Mouse (Mus musculus) forebrain, postnatal 0 days (tissue): Measurements from ENCODE around the gene Mre11a. TPM values are rescaled to one million over a fixed set of nuclear protein-coding genes. Genes with fewer than 3 reads are reported as not detected.

Experiments
- ATAC-seq: fragments of 200-750 bp; cut with Nextera tagmentation; 2 replicates; pipeline ENCODE4 v1.8.0; 2017; ENCODE audit warnings: mild to moderate bottlenecking, moderate library complexity
- DNase-seq: peaks from one replicate; pipeline ENCODE4 v3.0.0-alpha.2; 2015
- H3K27ac ChIP-seq: fragments of 300-500 bp; sonication (generic); 2 replicates; pipeline ENCODE4 v1.5.1; 2014; ENCODE audit warnings: low read depth, mild to moderate bottlenecking, antibody characterized with exemption, low read length, moderate library complexity, mixed read lengths
- H3K27me3 ChIP-seq: fragments of 300-500 bp; sonication (generic); 2 replicates; pipeline ENCODE4 v1.6.1; 2014; ENCODE audit warnings: mild to moderate bottlenecking, low read length, mixed read lengths; ENCODE audit not compliant: insufficient read depth
- H3K36me3 ChIP-seq: fragments of 300-500 bp; sonication (generic); 2 replicates; pipeline ENCODE4 v1.6.1; 2014; ENCODE audit warnings: mild to moderate bottlenecking, moderate library complexity; ENCODE audit not compliant: insufficient read depth
- H3K4me1 ChIP-seq: fragments of 300-500 bp; sonication (generic); 2 replicates; pipeline ENCODE4 v1.6.1; 2014; ENCODE audit warnings: antibody characterized with exemption; ENCODE audit not compliant: insufficient read depth
- H3K4me2 ChIP-seq: fragments of 300-500 bp; sonication (generic); 2 replicates; pipeline ENCODE4 v1.6.1; 2014; ENCODE audit warnings: low read depth, mild to moderate bottlenecking, moderate library complexity
- H3K4me3 ChIP-seq: fragments of 300-500 bp; sonication (generic); 2 replicates; pipeline ENCODE4 v1.5.1; 2014; ENCODE audit warnings: low read depth, low read length, mixed read lengths
- H3K9ac ChIP-seq: fragments of 300-500 bp; sonication (generic); 2 replicates; pipeline ENCODE4 v1.6.1; 2014; ENCODE audit warnings: mild to moderate bottlenecking
- H3K9me3 ChIP-seq: fragments of 300-500 bp; sonication (generic); 2 replicates; pipeline ENCODE4 v1.6.1; 2016; ENCODE audit warnings: low read length
- CTCF ChIP-seq: sonication (generic); IDR thresholded peaks from 2 replicates; pipeline ENCODE4 v1.5.1; 2016; ENCODE audit warnings: antibody characterized with exemption, control low read depth, low read depth
- WGBS: fragments of 180-500 bp; shearing (Covaris S2); extraction: QIAGEN DNeasy Blood & Tissue Kit; methylation state at CpG from one replicate; pipeline ENCODE4 v1.1.7; 2014; 5-methylcytosine and 5-hydroxymethylcytosine counted together
- polyA plus RNA-seq: library from polyadenylated mRNA; unstranded; fragments of >200 nt; fragmentation: Nextera tagmentation; extraction: Ambion mirVana; gene quantifications from 2 replicates; pipeline ENCODE4 v1.2.1, GENCODE M21; 2015
- total RNA-seq: library from RNA; depleted of rRNA; stranded (reverse); fragments of >200 nt; gene quantifications from 2 replicates; pipeline ENCODE4 v1.2.3, GENCODE M21; 2014

Mre11a gene
- total and polyA plus RNA-seq, 2 experiments from 2014 or later, result 8.9 to 11.8 TPM

GRCm38 (mm10) chr9:14839970-14840369, 55.5 kb downstream of the Mre11a start:
- H3K36me3 ChIP-seq, result 0 out of 2 replicates have a peak, but pooled peaks cover 6% of the 10 kb centered on the region
- H3K27me3 ChIP-seq, result no peaks in the 10 kb centered on the region
- H3K4me3 ChIP-seq, result no peak overlapping the region
- ATAC-seq (no peak), DNase-seq (no peak)
- no peaks in the 10 kb centered on the region for H3K9me3 ChIP-seq
- WGBS, result 60% methylated on average over 5 of the region's 5 CpGs
- TF ChIP-seq CTCF, result no peak
- H3K9ac ChIP-seq, result no peak overlapping the region
- no peak overlapping the region for H3K4me2 ChIP-seq
- H3K4me1 ChIP-seq, result no peaks in the 10 kb centered on the region
- H3K27ac ChIP-seq, result no peak overlapping the region

- Histone ChIP-seq H3K27me3 (no peaks in the 10 kb centered on the region), H3K9ac (no peak overlapping the region), H3K4me1 (no peaks in the 10 kb centered on the region), H3K27ac (no peak overlapping the region), H3K4me3 (no peak overlapping the region), H3K4me2 (no peak overlapping the region), H3K36me3 (no peaks in the 10 kb centered on the region), H3K9me3 (no peaks in the 10 kb centered on the region)
- ATAC-seq, result peak; percentile 42; the same call in 1 of the 2 replicates
- no peak for DNase-seq
- no peak for TF ChIP-seq CTCF
- 52% methylated on average over 10 of the region's 10 CpGs for WGBS
These were observed 57.7 kb downstream of the Mre11a start for GRCm38 (mm10) chr9:14841878-14842761.

DNA sequence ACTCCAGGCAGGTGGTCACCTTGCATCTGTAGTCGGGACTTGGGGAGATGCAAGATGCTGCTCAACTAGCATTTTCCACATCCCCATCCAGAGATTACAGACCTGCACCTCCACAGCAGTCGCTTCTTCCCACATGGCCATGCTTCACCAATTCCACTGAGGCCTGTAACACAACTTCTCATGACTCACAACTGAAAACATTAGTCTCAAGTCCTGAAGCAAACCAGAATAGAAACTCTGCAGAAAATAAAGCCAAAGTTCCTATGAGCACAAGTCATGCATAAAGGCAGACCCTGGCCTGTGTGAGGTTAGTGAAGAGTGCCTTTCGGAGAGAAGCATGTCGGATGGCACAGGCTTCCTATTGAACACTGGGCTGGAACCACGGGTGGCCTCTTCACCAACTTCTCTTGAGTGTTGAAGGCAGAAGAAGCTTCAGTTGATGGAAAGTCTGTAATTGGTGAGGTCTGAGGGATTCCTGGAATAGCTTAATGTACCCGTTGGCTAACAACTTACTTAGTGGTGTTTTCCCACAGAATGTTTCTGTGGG, 58.9 kb downstream of the Mre11a start:
- Histone ChIP-seq H3K9ac (no peak overlapping the region), H3K27ac (no peak overlapping the region), H3K9me3 (no peaks in the 10 kb centered on the region), H3K4me1 (no peaks in the 10 kb centered on the region), H3K4me3 (no peak overlapping the region), H3K36me3 (no peaks in the 10 kb centered on the region), H3K4me2 (no peak overlapping the region), H3K27me3 (no peaks in the 10 kb centered on the region)
- no peak for DNase-seq
- ATAC-seq, result no peak
- 94% methylated on average over 6 of the region's 6 CpGs for WGBS
- no peak for TF ChIP-seq CTCF

- ATAC-seq, result no peak
- no peak for DNase-seq
These were observed 59.4 kb downstream of the Mre11a start for GRCm38 (mm10) chr9:14843901-14844300.

GRCm38 (mm10) chr9:14846428-14846827, 62.0 kb downstream of the Mre11a start:
- no peak for ATAC-seq

More at GRCm38 (mm10) chr9:14843901-14844300, 59.4 kb downstream of the Mre11a start:
- H3K4me3 ChIP-seq, result no peak overlapping the region
- H3K27me3 ChIP-seq, result no peaks in the 10 kb centered on the region
- H3K27ac ChIP-seq, result no peak overlapping the region
- H3K36me3 ChIP-seq, result no peaks in the 10 kb centered on the region
- 96% methylated on average over 3 of the region's 3 CpGs for WGBS
- no peaks in the 10 kb centered on the region for H3K9me3 ChIP-seq
- no peak overlapping the region for H3K9ac ChIP-seq
- no peak for TF ChIP-seq CTCF
- no peaks in the 10 kb centered on the region for H3K4me1 ChIP-seq
- no peak overlapping the region for H3K4me2 ChIP-seq

DNA sequence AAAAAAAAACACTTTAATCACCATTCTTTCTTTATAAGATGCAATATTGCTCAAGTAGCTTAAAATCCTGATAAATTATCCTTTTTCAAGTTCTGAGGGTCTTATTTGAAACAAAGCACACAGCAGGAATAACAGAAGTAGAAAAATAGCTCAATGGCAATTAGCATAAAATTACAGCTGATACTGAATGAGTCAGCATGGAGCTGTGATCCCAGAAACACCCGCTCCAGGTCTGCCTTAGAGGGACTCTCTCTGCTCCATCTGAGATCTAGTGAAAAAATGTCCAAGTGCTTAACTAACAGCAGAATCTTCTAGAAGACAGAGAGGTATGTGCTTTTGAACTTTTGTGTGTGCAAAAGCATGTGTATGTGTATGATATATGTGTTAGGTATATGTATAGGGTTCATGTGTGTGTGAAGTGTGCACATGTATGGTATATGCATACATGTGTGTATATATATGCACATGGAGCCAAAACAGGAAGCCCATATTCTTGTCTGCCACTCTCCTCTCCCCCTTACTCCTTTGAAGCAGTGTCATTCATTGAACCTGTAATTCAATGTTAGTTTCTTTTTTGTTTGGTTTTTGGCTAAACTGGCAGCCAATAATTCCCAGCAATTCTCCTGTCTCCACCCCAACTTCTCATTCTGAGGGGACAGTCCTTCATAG, 63.9 kb downstream of the Mre11a start:
- peak; percentile 79 for ATAC-seq
- no peaks in the 10 kb centered on the region for H3K27me3 ChIP-seq
- WGBS, result 33% methylated on average over 1 of the region's 1 CpGs
- H3K27ac ChIP-seq, result no peak overlapping the region
- H3K9me3 ChIP-seq, result no peaks in the 10 kb centered on the region
- no peaks in the 10 kb centered on the region for H3K4me1 ChIP-seq
- no peaks in the 10 kb centered on the region for H3K36me3 ChIP-seq
- no peak for TF ChIP-seq CTCF
- H3K4me3 ChIP-seq, result no peak overlapping the region
- DNase-seq, result no peak
- H3K4me2 ChIP-seq, result no peak overlapping the region
- no peak overlapping the region for H3K9ac ChIP-seq

More at GRCm38 (mm10) chr9:14846428-14846827, 62.0 kb downstream of the Mre11a start:
- no peak for DNase-seq
- peak; percentile 59 for TF ChIP-seq CTCF
- WGBS, result 52% methylated on average over 5 of the region's 5 CpGs
- H3K4me1 ChIP-seq, result no peaks in the 10 kb centered on the region
- H3K9ac ChIP-seq, result no peak overlapping the region
- H3K4me3 ChIP-seq, result no peak overlapping the region
- no peak overlapping the region for H3K27ac ChIP-seq
- no peak overlapping the region for H3K4me2 ChIP-seq
- H3K27me3 ChIP-seq, result no peaks in the 10 kb centered on the region
- H3K9me3 ChIP-seq, result no peaks in the 10 kb centered on the region
- H3K36me3 ChIP-seq, result no peaks in the 10 kb centered on the region

- ATAC-seq (no peak), DNase-seq (no peak)
- peak; percentile 29; the same call in 1 of the 2 replicates for TF ChIP-seq CTCF
- no peak overlapping the region for H3K4me3 ChIP-seq
- H3K27ac ChIP-seq, result no peak overlapping the region
- H3K27me3 ChIP-seq, result no peaks in the 10 kb centered on the region
- no peaks in the 10 kb centered on the region for H3K4me1 ChIP-seq
- WGBS, result 53% methylated on average over 4 of the region's 4 CpGs
- H3K9ac ChIP-seq, result no peak overlapping the region
- H3K36me3 ChIP-seq, result no peaks in the 10 kb centered on the region
- no peaks in the 10 kb centered on the region for H3K9me3 ChIP-seq
- no peak overlapping the region for H3K4me2 ChIP-seq
These were observed 70.1 kb downstream of the Mre11a start for GRCm38 (mm10) chr9:14854585-14854984.
